Mouse (Mus musculus) NIH3T3 (cell line): ENCODE measurements around the gene Sema4g.

ENCODE experiments used
- DNase-seq: peaks from one replicate; pipeline ENCODE4 v3.0.0-alpha.2; 2012; ENCODE audit warnings: low read depth

The Sema4g gene

GRCm38 (mm10) chr19:45024775-45025174 is 35.9 kb downstream of the Sema4g start:
- DNase-seq: no peak

DNA sequence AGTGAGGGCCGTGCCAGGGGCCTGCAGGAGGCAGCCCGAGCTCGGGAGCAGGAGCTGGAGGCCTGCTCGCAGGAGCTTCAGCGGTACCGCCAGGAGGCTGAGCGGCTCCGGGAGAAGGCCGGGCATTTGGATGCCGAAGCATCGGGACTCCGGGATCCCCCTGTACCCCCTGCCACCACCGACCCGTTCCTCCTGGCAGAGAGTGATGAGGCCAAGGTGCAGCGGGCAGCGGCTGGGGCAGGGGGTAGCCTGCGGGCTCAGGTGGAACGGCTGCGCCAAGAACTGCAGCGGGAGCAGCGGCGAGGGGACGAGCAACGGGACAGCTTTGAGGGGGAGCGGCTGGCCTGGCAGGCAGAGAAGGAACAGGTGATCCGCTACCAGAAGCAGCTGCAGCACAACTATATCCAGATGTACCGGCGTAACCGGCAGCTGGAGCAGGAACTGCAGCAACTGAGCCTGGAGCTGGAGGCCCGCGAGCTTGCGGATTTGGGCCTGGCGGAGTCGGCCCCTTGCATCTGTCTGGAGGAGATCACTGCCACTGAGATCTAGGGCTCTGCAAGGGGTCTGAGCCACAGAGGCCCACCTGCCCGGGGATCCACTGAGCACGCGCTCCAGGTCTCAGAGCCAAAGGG is 37.2 kb downstream of the Sema4g start:
- no peak for DNase-seq

DNA sequence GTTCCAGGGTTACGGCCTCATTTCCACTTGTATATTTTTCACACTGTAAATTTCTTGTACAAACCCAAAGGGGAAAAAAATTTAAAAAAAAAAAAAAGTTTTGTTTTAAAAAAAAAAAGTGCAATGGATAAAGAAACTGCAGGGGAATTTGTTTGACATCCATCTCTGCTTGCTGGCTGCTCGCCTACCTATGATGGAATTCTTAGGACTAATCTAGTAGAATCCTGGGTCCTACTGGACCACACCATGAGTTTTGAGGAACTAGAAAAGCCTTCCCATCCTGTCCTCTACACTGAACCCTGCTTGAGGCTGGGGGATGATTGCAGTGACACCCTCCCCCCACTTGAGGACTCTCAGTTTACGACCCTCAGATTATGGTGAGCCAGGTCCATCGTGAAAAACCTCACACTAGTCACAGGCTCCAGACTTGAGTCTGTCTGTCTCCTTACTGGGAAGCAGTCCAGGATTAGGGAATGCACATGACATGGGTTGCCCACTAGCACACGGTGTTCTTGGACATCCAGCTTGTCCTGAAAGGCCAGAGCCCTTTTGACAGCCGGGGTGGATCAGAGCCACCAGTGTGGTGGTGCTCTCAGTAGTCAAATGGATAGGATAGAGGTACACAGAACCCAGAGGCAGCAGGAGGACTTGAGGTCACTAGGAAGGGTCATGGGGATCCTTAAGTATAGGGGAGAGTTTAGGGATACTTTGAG is 38.2 kb downstream of the Sema4g start:
- DNase-seq: peak; percentile 55

- DNase-seq: no peak
Observed at GRCm38 (mm10) chr19:45027848-45028247, 38.9 kb downstream of the Sema4g start.

DNA sequence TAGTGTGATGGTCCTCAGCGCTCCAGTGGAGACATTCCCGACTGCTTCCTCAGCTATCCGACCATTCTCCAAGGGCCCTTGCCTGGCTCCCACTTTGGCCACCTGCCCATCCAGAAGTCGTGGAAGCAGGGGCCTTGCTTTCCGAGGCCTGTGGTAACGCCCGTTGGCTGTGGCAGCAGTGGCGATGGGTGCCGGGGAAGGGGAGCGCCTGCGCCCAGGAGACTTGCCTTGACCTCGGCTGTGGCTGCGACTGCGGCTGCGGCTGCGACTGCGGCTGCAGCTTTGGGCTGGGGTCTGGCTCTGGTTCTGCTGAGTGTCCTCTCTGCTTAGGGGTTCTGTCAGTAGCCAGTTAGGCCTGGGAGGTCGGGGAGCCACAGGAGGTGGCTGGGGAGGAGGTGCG is 39.8 kb downstream of the Sema4g start:
- no peak for DNase-seq

GRCm38 (mm10) chr19:45029571-45029970 is 40.7 kb downstream of the Sema4g start:
- DNase-seq: no peak

DNA sequence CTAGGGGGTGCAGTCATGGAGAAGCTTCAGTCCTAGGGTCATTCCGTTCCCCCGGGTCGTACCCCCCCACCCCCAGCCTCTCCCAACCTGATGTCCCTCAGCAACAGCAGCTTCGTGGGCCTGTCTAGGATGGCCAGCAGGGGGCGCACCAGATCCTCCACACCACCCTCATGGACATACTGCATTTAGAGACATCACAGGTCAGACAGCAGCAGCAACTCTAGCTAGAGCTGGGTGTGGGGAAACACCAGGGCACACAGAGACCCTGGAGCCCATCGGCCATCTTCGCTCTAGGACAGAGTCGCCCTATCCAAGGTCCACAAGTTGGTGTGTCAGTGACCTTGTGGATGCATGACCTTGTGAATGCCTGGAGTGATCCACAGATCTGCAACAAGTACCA is 41.2 kb downstream of the Sema4g start:
- DNase-seq: peak; percentile 82

- peak; percentile 98 for DNase-seq
Observed at GRCm38 (mm10) chr19:45030746-45031693, 42.1 kb downstream of the Sema4g start.

- peak; percentile 95 for DNase-seq
Observed at GRCm38 (mm10) chr19:45031780-45032179, 42.9 kb downstream of the Sema4g start.

DNA sequence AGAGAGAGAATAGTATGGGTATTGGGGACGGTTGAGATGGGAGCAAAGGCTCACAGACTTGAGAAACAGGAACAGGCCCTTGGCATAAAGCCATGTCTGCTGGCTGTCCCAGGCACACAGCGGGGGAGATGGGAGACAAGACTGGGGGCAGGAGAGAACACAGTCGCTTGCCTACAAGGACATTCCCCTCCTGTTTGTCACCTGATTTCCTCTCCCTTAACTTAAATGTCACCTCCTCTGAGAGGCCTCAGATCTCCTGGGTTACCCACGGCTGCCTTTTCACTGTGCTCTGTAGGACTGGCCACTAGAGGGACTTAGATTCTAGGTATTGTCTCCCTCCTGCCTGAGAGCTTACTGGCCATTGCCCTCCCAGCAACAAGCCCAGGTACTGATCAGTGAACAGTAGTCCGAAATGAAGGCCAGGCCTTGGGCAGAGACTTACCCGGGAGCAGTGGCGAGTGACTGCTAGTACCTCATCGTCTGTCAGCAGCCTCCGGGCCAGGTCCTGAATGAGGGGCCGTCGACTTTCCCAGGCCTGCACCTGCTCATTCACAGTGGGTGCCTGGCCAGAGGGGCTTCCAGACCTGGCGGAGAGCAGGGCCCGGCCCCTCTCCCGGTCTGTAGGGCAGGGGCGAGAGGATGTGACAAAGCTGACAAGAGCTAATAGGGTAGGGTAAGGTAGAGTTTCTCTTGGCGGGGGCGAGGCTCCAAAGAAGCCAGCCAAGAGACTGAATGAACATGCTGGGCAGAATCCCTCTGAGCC is 43.9 kb downstream of the Sema4g start:
- peak; percentile 70 for DNase-seq

GRCm38 (mm10) chr19:45036867-45037266 is 48.0 kb downstream of the Sema4g start:
- DNase-seq: peak; percentile 76

DNA sequence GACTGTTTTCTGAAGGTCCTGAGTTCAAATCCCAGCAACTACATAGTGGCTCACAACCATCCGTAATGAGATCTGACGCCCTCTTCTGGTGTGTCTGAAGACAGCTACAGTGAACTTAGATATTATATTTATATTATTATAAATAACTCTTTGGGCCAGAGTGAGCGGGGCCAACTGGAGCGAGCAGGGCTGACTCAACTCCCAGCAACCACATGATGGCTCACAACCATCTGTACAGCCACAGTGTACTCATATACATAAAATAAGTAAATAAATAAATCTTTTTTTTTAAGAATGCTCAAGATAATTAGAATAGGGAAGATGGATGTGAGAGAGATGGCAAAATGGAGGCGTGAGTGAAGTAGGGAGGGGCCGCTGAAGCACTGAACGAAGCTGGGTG is 49.3 kb downstream of the Sema4g start:
- peak; percentile 58 for DNase-seq

DNA sequence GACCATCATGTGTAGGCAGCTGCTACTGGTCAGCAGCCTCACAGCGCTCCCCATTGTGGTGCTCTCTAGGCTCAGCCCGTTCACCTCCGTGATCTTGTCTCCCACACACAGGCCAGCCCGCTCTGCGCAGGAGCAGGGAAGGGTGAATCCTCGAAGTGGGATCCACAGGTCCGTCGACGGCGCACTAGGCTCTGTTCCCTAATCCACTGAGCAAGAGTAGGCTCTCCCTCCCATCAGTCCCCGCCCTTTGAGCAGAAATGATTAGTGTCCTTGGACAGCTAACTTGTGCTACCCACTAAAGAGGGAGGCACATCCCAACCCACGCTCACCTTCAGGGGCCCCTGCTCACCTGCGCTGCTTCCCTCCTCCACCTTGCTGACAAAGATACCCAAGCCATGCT is 51.3 kb downstream of the Sema4g start:
- DNase-seq: no peak

- DNase-seq: no peak
Observed at GRCm38 (mm10) chr19:45044389-45044927, 55.6 kb downstream of the Sema4g start.

DNA sequence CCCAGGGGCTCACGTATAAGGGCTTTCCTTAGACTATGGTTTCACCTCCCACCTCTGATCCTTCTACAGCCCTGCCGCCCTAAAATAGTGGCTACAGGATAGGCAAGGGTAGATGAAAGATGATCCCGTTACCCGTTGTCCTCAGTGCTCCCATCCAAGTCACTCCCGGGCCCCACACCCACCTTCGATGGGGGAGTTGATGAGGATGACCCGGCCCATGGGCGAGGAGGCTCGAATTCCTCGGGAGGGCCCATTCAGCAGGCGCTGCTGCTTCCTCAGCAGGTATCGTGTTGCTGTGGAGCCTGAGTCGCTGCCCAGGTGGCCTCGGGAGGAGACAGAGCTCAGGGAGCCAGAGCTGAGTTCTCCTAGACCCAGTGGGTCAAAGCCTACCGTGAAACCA is 56.3 kb downstream of the Sema4g start:
- DNase-seq: no peak

GRCm38 (mm10) chr19:45045651-45046050 is 56.8 kb downstream of the Sema4g start, which contains the start of gene Pdzd7:
Gene Pdzd7 (minus strand): TSS chr19:45045717.
- no peak for DNase-seq

DNA sequence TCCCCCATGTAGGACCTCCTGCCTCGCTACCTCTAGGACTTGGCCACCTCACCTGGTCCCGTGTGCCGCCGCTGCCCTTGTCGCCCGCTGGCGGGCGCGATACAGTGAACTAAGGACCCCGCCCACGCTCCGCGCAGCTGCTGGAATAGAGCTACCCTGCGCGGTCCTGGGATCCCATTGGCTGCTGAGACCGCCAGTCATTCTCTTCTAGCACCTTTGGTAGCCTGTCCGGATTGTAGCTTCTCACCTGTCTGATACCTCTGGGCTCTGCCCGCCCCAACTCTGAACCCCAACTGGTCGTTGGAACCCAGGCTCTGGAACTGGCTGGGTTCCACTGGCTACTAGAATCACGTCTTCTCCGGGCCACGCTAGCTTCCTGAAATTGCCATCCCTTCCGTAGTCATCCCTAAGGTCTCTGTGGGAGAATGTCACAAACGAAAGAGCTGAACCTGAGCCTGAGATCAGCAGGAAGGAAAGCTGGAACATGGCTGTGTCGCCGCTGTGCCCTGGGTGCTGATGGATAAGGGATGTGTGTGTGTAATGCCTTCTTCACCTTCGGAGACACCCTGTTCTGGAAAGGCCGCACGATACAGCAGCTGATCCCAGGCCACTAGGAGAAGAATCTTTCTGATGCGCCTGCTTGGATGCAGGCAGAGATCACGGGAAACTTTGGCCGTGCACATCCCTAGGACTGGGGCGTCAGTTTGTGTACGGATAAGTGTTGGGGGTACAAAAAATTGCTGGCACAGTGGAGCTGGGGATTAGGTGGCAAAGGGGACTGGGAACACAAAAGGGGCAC is 57.8 kb downstream of the Sema4g start:
- peak; percentile 69 for DNase-seq

GRCm38 (mm10) chr19:45047417-45047934 is 58.6 kb downstream of the Sema4g start, which contains the start of gene Sfxn3:
Gene Sfxn3 (plus strand): TSS chr19:45047503.
- DNase-seq: peak; percentile 100

DNA sequence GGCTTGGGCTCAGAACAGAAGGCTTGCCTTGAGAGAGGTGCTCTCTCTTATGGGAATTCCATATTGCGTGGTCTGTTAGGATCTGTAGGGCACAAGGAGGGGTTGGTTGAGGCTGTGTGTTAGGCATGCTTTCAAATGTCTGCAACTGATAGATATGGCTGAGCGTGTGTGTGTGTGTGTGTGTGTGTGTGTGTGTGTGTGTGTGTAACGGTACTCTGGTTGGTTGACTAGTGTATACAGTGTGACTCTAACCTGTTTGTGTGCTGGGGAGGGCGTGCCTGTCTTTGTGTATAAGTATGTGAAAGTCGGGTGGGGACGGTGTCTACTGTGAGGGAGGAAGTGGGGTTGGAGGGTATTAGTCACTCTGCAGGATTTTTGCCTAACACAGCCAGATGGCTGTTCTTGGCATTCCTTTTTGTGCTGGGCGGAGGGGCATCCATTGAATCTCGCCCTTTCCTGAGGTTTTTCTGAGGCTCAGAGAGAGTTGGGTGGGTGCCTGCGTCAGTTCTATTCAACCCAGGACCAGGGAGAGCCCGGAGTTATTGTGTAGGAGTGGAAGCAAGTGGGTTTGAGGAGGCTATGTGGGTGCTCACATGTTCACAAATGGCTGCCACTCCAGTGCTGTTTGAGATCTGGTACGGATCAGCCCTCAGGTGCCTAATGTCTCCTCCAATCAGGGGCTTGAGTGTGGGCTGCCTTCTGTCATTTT is 59.2 kb downstream of the Sema4g start:
- DNase-seq: peak; percentile 94
